Mouse (Mus musculus) heart, adult 2 months (tissue): ENCODE data around the gene Map4k5. TPM values are rescaled to one million over a fixed set of nuclear protein-coding genes. Genes with fewer than 3 reads are reported as not detected.

Experiments used
- DNase-seq, 2 experiments: peaks; one replicate each; pipeline ENCODE4 v3.0.0; 2021
- H3K27ac ChIP-seq: fragments of 200-600 bp; 2 replicates; pipeline ENCODE4 v1.8.1; 2022
- H3K27me3 ChIP-seq: fragments of 200-500 bp; 2 replicates; pipeline ENCODE4 v1.6.1; 2012; ENCODE audit warnings: mild to moderate bottlenecking, low read length, inconsistent platforms, mixed read lengths; ENCODE audit not compliant: control insufficient read depth, insufficient read depth
- H3K36me3 ChIP-seq: fragments of 200-500 bp; 2 replicates; pipeline ENCODE4 v1.6.1; 2012; ENCODE audit warnings: low read length, inconsistent platforms; ENCODE audit not compliant: control insufficient read depth, insufficient read depth
- H3K4me1 ChIP-seq: fragments of 200-500 bp; 2 replicates; pipeline ENCODE4 v1.6.1; 2011; ENCODE audit warnings: low read length; ENCODE audit not compliant: control insufficient read depth, insufficient read depth
- H3K4me3 ChIP-seq: fragments of 200-600 bp; 2 replicates; pipeline ENCODE4 v1.8.1; 2022
- H3K79me2 ChIP-seq: fragments of 200-500 bp; replicated peaks from 2 replicates; pipeline ENCODE4 v1.6.1; 2012; ENCODE audit warnings: mild to moderate bottlenecking, inconsistent platforms, low read length, moderate library complexity, mixed read lengths; ENCODE audit not compliant: control insufficient read depth, insufficient read depth
- H3K9ac ChIP-seq: fragments of 200-500 bp; 2 replicates; pipeline ENCODE4 v1.6.1; 2012; ENCODE audit warnings: low read depth, mild to moderate bottlenecking, control low read depth, inconsistent platforms, low read length, mixed read lengths
- CTCF ChIP-seq: fragments of 200-600 bp; IDR thresholded peaks from 2 replicates; pipeline ENCODE4 v1.8.1; 2022; ENCODE audit warnings: antibody characterized with exemption, mild to moderate bottlenecking, moderate library complexity
- EP300 ChIP-seq: fragments of 200-500 bp; IDR thresholded peaks from 2 replicates; pipeline ENCODE4 v1.6.1; 2011; ENCODE audit warnings: low read depth, low read length, control low read depth; ENCODE audit not compliant: insufficient read depth
- POLR2A ChIP-seq: fragments of 200-500 bp; IDR thresholded peaks from 2 replicates; pipeline ENCODE4 v1.6.1; 2011; ENCODE audit warnings: mild to moderate bottlenecking, low read depth, low read length, control low read depth; ENCODE audit not compliant: insufficient read depth
- WGBS: fragments of 180-500 bp; shearing (Covaris S2); methylation state at CpG from one replicate; pipeline ENCODE4 v1.1.7; 2018; 5-methylcytosine and 5-hydroxymethylcytosine counted together
- intact Hi-C: fragments of 180-260 bp; cut with DNase I; formaldehyde crosslinking; loops from one replicate; pipeline ENCODE4 v1.15.1; 2025
- polyA plus RNA-seq: library from polyadenylated mRNA; depleted of rRNA; stranded (reverse); fragments of >200 nt; gene quantifications from 2 replicates; pipeline ENCODE4 v1.2.3, GENCODE M21; 2012
- total RNA-seq, 2 experiments: library from RNA; stranded (reverse); gene quantifications; 2 replicates each; pipeline ENCODE4 v1.2.3; 2021

Gene Map4k5
- total and polyA plus RNA-seq, 3 experiments, result 5.6 to 21.7 (median 20.0) TPM

GRCm38 (mm10) chr12:69803196-69803595, 89.8 kb downstream of the Map4k5 start:
- intact Hi-C loops, result no loop called here
- Histone ChIP-seq H3K36me3 (no peaks in the 10 kb centered on the region), H3K9ac (no peak overlapping the region), H3K79me2 (no peaks in the 10 kb centered on the region), H3K27me3 (no peaks in the 10 kb centered on the region), H3K27ac (no peak overlapping the region), H3K4me3 (no peak overlapping the region), H3K4me1 (no peaks in the 10 kb centered on the region)
- no peak for DNase-seq
- no peak for TF ChIP-seq EP300
- TF ChIP-seq CTCF, result no peak
- no peak for TF ChIP-seq POLR2A
- 72% methylated on average over 6 of the region's 6 CpGs for WGBS

DNA sequence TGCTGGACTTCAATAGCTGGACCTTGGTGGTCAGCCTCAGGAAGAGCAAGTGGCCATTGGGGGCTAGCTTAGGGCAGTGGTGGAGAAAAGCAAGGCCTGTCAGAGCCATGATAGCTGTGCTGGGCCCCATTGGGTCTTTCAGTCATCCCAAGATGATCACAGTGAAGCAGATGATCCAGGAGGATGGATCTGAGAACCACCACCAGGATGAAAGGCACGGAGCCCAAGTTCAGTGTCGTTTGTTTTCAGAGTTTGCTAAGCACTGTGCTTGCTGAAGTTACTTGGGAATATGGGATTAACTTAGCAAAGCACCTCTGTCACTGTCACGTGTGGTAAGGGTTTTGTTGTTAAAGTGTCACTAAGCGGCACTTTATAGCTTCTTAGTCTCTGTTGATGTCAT, 92.4 kb downstream of the Map4k5 start:
- intact Hi-C loops, result no loop called here
- WGBS, result 84% methylated on average over 4 of the region's 4 CpGs

GRCm38 (mm10) chr12:69796311-69796710, 96.7 kb downstream of the Map4k5 start:
- Histone ChIP-seq H3K27ac (no peak overlapping the region), H3K9ac (no peak overlapping the region), H3K27me3 (no peaks in the 10 kb centered on the region), H3K36me3 (no peaks in the 10 kb centered on the region), H3K4me3 (no peak overlapping the region), H3K79me2 (no peaks in the 10 kb centered on the region), H3K4me1 (no peaks in the 10 kb centered on the region)
- WGBS, result 86% methylated on average over 3 of the region's 3 CpGs
- DNase-seq, result no peak
- TF ChIP-seq POLR2A (no peak), EP300 (no peak), CTCF (no peak)
- intact Hi-C loops, result no loop called here

More for the DNA sequence above, 92.4 kb downstream of the Map4k5 start:
- Histone ChIP-seq H3K79me2 (no peaks in the 10 kb centered on the region), H3K4me1 (no peaks in the 10 kb centered on the region), H3K9ac (no peak overlapping the region), H3K27ac (no peak overlapping the region), H3K4me3 (no peak overlapping the region), H3K36me3 (no peaks in the 10 kb centered on the region), H3K27me3 (no peaks in the 10 kb centered on the region)
- TF ChIP-seq EP300, result no peak
- TF ChIP-seq CTCF, result no peak
- no peak for TF ChIP-seq POLR2A
- DNase-seq, result no peak

DNA sequence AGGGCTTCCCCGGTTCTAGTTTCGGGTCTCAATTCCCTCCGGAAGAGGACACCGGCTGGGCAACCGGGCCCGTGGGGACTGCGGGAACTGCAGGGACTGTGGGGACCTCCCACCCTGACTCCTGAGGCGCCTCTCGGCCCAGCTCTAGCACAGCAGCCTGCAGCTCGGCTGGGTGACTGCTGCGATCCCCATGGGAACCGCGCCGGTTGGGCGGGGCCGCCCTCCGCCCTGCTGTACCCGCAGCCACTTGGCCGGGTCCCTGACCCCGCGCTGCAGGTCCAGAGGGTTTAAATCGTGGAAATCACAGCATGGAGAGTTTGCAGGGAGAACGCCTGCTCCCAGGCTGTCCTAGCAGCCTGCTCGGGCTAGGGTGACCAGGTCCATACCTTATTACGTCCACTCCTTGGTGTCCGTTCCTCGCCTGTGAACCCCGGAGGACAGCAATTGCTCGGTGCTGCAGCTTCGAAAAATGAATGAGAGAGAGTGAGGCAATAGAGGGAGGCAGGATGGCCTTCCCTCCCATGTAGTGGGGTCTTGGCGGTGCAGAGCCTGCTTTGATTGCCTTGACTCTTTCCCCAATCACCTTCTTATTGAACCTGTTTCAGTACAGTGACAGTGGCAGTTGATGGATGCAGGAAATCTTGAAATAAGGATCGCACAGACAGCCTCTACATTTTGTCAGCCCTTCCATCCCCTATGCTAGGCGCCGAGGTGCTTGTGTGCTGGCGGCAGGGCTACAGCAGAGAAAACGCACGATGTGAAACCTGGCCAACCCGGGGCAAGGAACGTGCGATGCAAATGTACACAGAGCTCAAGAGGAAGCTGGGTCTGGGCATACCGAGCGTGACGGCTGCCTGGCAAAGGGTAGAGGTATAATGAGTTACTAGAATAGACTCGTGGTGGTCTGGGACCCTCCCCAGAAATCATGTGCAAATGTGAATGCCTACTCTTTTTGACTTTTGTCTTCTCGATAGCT, 102.2 kb downstream of the Map4k5 start, which contains the start of gene Cdkl1:
TSS of gene Cdkl1 (minus strand) at position 738 of the 976 bp plus-strand sequence.
- Histone ChIP-seq H3K9ac (peak within 1 kb of the TSS; percentile 28), H3K36me3 (no peaks in the 10 kb centered on the region), H3K27me3 (no peaks in the 10 kb centered on the region), H3K4me3 (peak within 1 kb of the TSS; percentile 71), H3K27ac (peak within 1 kb of the TSS; percentile 33; the same call in 1 of the 2 replicates), H3K79me2 (no peaks in the 10 kb centered on the region), H3K4me1 (no peaks in the 10 kb centered on the region)
- 2% methylated on average over 45 of the region's 45 CpGs for WGBS
- intact Hi-C loops, result no loop called here
- DNase-seq, result peak; percentile 73 to 77
- TF ChIP-seq EP300 (no peak), CTCF (peak; percentile 30)

DNA sequence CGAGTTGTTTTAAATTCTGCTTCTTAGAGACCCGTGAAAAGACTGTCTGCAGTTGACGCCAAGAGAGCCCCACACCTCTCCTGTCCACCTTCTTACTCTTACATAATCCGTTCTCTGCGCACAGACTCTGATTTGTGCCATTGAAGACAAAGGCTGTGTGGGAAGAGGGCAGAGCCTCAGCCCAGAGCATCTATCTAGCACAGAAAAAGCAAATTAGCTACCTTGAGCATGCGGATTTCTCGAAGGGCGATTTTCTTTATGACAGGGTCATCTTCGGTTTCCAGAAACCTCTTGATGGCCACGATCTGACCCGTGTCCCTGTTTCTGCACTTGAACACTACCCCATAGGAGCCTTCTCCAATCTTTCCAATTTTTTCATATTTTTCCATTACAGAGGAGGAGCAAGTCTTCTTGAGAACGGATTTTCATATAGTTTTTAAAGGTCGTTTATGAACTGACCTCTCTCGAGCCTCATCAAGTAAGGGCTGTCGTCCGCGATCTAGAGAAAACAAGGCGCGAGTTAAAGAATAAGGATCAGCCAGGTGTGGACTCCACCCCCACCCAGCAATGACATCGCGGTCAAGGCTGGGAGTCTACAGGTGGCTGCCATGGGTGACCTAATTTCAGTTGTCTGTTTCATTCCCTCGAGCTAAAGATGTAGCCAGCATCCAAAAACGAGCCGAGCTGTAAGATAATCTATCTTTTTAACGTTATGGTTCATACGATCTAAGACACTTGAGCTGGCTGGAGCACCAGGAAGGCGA, 103.1 kb downstream of the Map4k5 start:
- Histone ChIP-seq H3K36me3 (no peaks in the 10 kb centered on the region), H3K79me2 (no peaks in the 10 kb centered on the region), H3K4me1 (no peaks in the 10 kb centered on the region), H3K27ac (peak overlapping the region; percentile 33; the same call in 1 of the 2 replicates), H3K9ac (peak overlapping the region; percentile 28), H3K27me3 (no peaks in the 10 kb centered on the region), H3K4me3 (peak overlapping the region; percentile 71)
- intact Hi-C loops, result no loop called here
- no peak for TF ChIP-seq CTCF
- no peak for TF ChIP-seq EP300
- no peak for TF ChIP-seq POLR2A
- no peak for DNase-seq
- 49% methylated on average over 27 of the region's 27 CpGs for WGBS
